Mouse (Mus musculus) layer of hippocampus, adult 9-11 months (tissue): ENCODE measurements at regions not wholly inside any gene's neighbourhood (a gene's known extent, or its start where the extent isn't known, plus 50 kb on each side); places are given as distances from the start of the nearest gene placed in this dataset.
"Not testable (repeated sequence)": the region's sequence is repeated elsewhere in the genome, so short reads cannot be mapped to it uniquely, and the experiment has no call there.

Source experiments
- DNase-seq: peaks from one replicate; pipeline ENCODE4 v3.0.0; 2022

- no peak for DNase-seq
Observed at GRCm38 (mm10) chr17:84844950-84845349, 54.4 kb upstream of the Lrpprc start.

- no peak for DNase-seq
Observed at GRCm38 (mm10) chr17:84846141-84846540, 55.6 kb upstream of the Lrpprc start.

GRCm38 (mm10) chr17:84848385-84849030, 57.9 kb upstream of the Lrpprc start:
- DNase-seq: no peak

GRCm38 (mm10) chr17:84849031-84849405, 58.4 kb upstream of the Lrpprc start:
- DNase-seq: peak; percentile 32

- no peak for DNase-seq
Observed at GRCm38 (mm10) chr17:84850464-84850863, 59.9 kb upstream of the Lrpprc start.

- no peak for DNase-seq
Observed at GRCm38 (mm10) chr17:84850893-84851292, 60.3 kb upstream of the Lrpprc start.

GRCm38 (mm10) chr17:84856971-84857370, 66.4 kb upstream of the Lrpprc start:
- no peak for DNase-seq

- no peak for DNase-seq
Observed at GRCm38 (mm10) chr17:84858830-84859229, 68.2 kb upstream of the Lrpprc start.

- no peak for DNase-seq
Observed at GRCm38 (mm10) chr17:84859916-84860315, 69.3 kb upstream of the Lrpprc start.

- no peak for DNase-seq
Observed at GRCm38 (mm10) chr17:84860835-84861234, 70.2 kb upstream of the Lrpprc start.

- DNase-seq: not testable (repeated sequence)
Observed at GRCm38 (mm10) chr17:84864231-84864630, 73.6 kb upstream of the Lrpprc start.

- DNase-seq: peak; percentile 85
Observed at GRCm38 (mm10) chr17:84865158-84865557, 74.6 kb upstream of the Lrpprc start.

- no peak for DNase-seq
Observed at GRCm38 (mm10) chr17:84865566-84865965, 75.0 kb upstream of the Lrpprc start.

- no peak for DNase-seq
Observed at GRCm38 (mm10) chr17:84869074-84869722, 78.6 kb upstream of the Lrpprc start.

GRCm38 (mm10) chr17:84873554-84873953, 83.0 kb upstream of the Lrpprc start:
- no peak for DNase-seq

- no peak for DNase-seq
Observed at GRCm38 (mm10) chr17:84874494-84874893, 82.0 kb upstream of the Ppm1b start.

- no peak for DNase-seq
Observed at GRCm38 (mm10) chr17:84875031-84875430, 81.5 kb upstream of the Ppm1b start.

GRCm38 (mm10) chr17:84876037-84876436, 80.5 kb upstream of the Ppm1b start:
- DNase-seq: no peak

GRCm38 (mm10) chr17:84877176-84877863, 79.2 kb upstream of the Ppm1b start:
- DNase-seq: peak; percentile 25

GRCm38 (mm10) chr17:84877864-84878224, 78.7 kb upstream of the Ppm1b start:
- peak; percentile 49 for DNase-seq

GRCm38 (mm10) chr17:84878316-84878715, 78.2 kb upstream of the Ppm1b start:
- DNase-seq: no peak

GRCm38 (mm10) chr17:84879146-84879545, 77.4 kb upstream of the Ppm1b start:
- no peak for DNase-seq

- no peak for DNase-seq
Observed at GRCm38 (mm10) chr17:84880946-84881345, 75.6 kb upstream of the Ppm1b start.

GRCm38 (mm10) chr17:84888525-84888924, 68.0 kb upstream of the Ppm1b start:
- DNase-seq: no peak
